Mouse (Mus musculus) kidney, postnatal 25 days (tissue): ENCODE measurements around the gene D430041D05Rik.
A peak's percentile ranks its signal among the peaks of the same experiment; 100 is the strongest.

Source experiments
- DNase-seq, 2 experiments: peaks; one replicate each; pipeline ENCODE4 v3.0.0; 2021; ENCODE audit warnings: mixed read lengths in 2 of 2

The D430041D05Rik gene

GRCm38 (mm10) chr2:104188859-104189258, 222.0 kb downstream of the D430041D05Rik start:
- DNase-seq, result peak in 1 of 2 experiments; percentile 24

- no peak for DNase-seq
These were observed 223.7 kb downstream of the D430041D05Rik start for GRCm38 (mm10) chr2:104187073-104187472.

DNA sequence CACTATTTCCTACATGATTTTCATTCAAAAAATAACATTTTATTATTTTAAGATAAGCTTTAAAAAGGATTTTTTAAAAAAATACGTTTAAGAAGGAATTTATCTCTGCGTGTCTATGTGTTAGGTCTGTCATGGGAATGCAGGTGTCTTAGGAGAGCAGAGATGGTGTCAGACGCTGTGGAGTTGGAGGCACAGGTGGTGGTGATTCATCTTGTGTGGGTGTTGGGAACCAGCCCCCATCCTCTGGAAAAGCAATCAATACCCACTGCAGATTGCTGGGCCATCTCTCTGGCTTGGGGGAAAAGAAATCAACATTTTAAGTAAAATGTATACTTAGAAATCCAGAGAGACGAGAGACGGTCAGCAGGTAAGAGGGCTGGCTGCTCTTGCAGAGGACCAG, 225.2 kb downstream of the D430041D05Rik start:
- DNase-seq, result no peak

DNA sequence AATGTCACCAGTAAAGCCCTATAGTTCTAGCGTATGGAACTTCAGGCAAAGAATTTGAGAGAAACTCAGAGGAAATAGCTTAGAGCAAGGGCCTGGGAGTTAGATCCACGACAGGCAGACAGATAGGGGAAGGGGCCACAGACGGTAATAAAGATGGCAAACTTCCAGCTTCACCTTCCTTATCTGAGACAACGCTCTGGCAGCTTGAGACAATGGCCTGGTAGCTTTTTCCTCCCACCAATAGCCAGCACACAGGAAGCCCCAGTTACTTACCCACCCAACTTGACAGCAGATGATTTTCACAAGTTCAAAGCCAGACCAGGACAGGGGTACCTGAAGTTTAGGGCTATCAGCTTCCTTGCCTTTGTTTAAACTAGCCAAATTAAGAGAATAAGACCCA, 226.5 kb downstream of the D430041D05Rik start:
- no peak for DNase-seq

- no peak for DNase-seq
These were observed 227.5 kb downstream of the D430041D05Rik start for GRCm38 (mm10) chr2:104183246-104183845.

DNA sequence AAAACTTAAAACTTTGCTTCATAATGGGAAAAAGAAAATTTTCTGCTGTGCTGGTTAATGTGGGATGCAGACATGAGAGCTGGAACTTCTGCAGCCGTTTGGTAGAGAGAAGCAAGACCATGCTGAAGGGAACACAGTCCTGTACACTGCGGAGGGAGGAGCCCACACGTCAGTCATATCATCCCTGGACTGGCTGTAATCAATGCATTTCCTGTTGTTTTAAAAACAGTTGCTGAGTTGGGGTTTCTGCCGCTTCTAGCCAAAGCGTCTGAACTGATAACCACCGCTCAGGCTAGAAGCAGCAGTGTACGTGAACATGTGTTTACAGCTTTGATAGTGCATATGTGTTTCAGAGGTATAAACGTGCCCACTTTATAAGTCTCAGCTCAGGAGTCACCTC, 231.2 kb downstream of the D430041D05Rik start:
- DNase-seq, result no peak

- DNase-seq, result no peak
These were observed 232.6 kb downstream of the D430041D05Rik start for GRCm38 (mm10) chr2:104178251-104178650.

DNA sequence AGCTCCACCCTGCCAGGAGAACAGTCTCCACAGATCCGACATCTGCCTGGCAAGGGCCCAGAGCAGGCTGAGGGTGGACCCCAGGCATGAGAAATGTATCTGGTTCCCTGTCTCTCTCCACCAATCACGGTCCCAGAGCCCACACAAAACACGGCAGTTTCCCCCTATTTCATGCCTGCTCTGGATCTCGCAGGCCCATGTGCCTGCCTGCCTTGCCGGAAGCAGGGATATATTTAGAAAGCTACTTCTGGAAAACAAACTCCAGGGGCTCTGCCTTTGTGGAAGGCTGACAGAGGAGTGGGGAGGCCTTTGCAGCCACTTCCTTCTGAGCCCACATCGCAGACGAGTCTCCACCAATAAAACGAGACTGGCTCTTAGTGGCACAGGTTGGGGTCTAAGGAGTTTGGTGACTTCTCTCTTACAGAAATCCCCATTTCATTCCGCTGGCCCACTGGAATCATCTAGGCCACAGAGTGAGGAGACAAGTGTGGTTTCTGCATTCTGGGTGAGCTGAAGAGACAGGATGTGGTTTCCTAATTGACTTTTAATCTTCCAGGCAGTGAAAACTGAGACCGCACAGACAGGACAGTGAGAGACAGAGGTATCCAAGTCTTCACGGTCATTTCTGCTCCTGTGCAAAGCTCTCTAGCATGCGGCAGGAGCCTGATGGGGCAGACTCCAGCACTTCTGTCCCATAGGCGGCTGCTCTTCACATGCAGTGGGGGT, 233.7 kb downstream of the D430041D05Rik start:
- peak; percentile 40 to 66 for DNase-seq

DNA sequence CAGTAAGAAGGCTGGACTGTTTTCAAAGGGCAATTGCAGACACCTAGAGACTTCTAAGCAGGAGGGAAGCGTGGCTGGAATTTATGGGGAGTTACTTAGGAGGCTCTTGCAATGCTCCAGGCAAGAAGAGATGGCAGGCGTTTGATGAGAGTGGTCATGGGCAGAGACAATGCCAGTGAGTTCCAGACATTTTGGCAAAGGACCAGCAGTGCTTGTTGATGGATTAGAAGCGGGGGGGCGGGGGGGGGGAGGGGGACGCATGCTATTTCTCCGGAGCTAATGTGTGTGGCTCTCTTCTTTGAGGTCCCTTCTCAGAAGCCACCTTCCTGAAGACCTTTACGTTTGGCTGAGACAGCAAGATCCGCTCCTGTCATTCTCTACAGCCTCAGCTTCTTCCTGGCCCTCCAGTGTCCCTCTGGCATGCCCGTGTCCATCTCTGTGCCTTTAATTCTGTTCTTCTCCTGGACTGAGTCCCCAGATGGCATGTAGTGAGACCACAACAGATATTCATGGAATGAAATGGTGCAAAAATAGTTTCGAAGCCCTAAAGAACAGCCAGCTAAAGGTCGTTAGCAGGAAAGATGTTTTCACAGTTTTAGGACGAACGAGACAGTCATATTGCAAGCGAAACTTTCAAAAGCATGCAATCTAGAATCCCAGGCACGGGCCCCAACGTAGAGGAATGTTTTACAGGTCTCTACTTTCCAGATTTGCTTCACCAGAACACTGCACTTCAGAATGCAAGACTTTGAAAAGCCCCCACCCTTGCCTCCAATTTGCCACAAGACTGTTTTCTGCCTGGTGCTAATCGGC, 234.4 kb downstream of the D430041D05Rik start:
- no peak for DNase-seq

DNA sequence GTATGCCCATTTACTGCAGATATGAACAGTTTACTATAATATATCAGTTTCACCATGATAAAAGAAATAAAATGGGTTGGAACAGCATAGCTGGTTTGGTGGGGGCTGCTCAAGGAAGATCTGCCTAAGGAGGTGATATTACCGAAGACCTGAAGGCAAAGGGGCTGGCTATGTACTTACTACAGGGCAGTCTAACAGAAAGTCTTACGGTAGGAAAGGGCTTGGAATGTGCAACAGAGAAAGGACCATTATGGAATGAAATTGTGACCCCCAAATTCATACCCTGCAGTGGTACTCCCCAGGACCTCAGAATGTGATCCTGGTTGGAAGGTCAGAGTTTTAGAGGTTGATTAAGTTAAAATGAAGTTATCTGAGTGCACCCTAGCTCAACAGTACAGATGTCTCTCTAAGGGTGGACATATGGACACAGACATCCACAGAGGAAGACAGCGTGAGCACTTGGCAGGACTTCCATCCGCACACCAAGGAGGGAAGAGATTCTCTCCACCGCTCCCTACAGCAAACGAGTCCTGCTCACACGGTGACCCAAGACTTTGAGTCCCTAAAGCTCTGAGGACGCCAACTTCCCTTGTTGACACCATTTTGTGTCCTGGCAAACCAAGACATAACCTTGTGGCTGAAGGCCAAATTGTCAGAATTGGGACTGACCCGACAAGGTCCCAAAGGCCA, 235.2 kb downstream of the D430041D05Rik start:
- no peak for DNase-seq

DNA sequence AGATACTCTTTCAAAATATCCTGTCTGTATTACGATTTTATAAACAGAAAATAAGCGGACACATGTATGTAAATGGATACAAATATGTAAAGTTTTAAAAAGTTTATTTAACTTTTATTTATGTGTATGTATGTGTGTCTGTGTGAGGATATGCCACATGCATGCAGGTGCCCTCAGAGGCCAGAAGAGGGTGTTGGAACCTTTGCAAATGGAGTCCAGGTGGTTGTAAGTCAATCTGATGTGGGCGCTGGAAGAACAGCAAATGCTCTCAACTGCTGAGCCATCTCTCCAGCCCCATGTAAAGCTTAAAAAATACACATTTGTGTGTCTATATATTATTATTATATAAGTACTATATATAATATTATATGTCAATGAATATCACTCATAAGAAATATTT, 237.4 kb downstream of the D430041D05Rik start:
- DNase-seq, result no peak

GRCm38 (mm10) chr2:104172695-104173348, 238.0 kb downstream of the D430041D05Rik start:
- no peak for DNase-seq

GRCm38 (mm10) chr2:104168186-104168896, 242.5 kb downstream of the D430041D05Rik start:
- DNase-seq, result no peak

DNA sequence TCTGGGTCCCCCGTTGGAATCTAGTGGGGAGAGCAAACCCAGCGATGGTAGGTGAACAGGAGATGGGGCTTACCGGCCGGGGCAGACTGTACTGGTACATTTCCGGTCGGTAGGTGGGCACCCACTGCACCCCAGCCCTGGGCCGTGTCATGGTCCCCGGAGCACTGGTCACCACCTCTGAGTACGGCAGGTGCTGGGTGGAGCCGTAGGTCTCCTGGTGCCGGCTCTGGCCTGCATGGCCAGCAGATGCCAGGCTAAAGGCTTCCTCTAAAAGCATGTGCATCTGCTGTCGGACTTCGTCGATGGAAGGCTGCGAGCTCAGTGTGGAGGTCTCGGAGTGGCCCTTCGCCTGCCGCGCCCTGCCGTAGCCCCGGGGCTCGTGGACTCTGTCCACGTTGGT, 243.0 kb downstream of the D430041D05Rik start:
- no peak for DNase-seq

DNA sequence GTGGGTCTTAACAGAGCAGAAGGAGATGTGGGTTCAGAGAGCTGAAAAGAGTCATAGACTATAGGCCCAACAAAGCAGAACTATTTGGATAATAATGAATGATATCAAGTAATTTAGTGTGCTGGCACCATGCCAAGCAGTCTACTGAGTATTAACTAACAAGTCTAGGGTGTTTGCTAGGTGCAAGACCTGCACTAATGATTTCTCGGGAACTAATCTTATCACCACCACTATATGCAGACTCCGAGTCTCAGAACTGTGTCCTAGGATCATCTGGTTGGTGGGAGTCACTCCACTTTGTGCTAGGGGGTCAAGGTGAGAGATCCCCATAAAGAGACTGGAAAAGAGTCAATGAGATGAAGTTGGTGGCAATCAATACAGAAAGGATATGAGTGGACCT, 245.2 kb downstream of the D430041D05Rik start:
- DNase-seq, result no peak

DNA sequence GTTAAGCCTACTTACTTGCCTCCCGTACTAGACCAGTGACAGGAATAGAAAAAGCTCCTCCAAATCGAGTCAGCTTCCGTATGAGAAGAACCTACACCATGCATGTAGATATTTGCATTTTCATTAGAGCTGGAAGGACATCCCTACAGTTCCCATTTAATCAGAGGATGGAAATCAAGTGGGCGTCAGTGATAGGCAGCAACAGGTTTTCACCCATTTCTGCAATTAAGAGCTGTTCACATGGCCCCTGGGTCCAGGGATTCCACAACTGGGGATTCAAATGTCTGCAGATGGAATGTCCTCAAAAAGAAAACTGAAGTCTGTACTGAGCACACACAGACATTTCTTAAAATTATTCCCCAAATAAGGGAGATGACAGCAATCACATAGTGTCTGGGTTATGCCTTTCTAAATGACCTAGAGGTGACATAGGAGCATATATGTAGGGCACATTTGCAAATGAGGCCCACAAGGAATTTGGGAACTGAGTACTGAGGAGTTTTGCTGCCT, 246.8 kb downstream of the D430041D05Rik start:
- DNase-seq, result no peak

- DNase-seq, result no peak
These were observed 247.4 kb downstream of the D430041D05Rik start for GRCm38 (mm10) chr2:104163418-104163817.

GRCm38 (mm10) chr2:104157831-104158230, 253.0 kb downstream of the D430041D05Rik start:
- no peak for DNase-seq

GRCm38 (mm10) chr2:104153876-104154275, 256.9 kb downstream of the D430041D05Rik start:
- DNase-seq, result no peak

GRCm38 (mm10) chr2:104153345-104153744, 257.5 kb downstream of the D430041D05Rik start:
- DNase-seq, result peak in 1 of 2 experiments; percentile 20

- DNase-seq, result no peak
These were observed 260.0 kb downstream of the D430041D05Rik start for GRCm38 (mm10) chr2:104150608-104151397.
